Mouse (Mus musculus) embryonic facial prominence, embryonic 11.5 days (tissue): ENCODE results near the gene Tom1l1. TPM values are rescaled to one million over a fixed set of nuclear protein-coding genes. Genes with fewer than 3 reads are reported as not detected.
"Not testable (repeated sequence)": the region's sequence is repeated elsewhere in the genome, so short reads cannot be mapped to it uniquely, and the experiment has no call there.

Experiments
- ATAC-seq: fragments of 200-750 bp; cut with Nextera tagmentation; replicated peaks from 2 replicates; pipeline ENCODE4 v1.8.0; 2017; ENCODE audit warnings: low read depth; ENCODE audit not compliant: insufficient number of reproducible peaks, low FRiP score, low TSS enrichment
- DNase-seq: peaks from one replicate; pipeline ENCODE4 v3.0.0-alpha.2; 2015; ENCODE audit warnings: low spot score
- H3K27ac ChIP-seq: fragments of 300-500 bp; sonication (generic); replicated peaks from 2 replicates; pipeline ENCODE4 v1.5.1; 2014; ENCODE audit warnings: mild to moderate bottlenecking, low read depth, low read length, control low read depth
- H3K27me3 ChIP-seq: fragments of 300-500 bp; sonication (generic); 2 replicates; pipeline ENCODE4 v1.6.1; 2014; ENCODE audit warnings: mild to moderate bottlenecking, low read length, moderate library complexity, mixed read lengths; ENCODE audit not compliant: control insufficient read depth, insufficient read depth
- H3K36me3 ChIP-seq: fragments of 300-500 bp; sonication (generic); replicated peaks from 2 replicates; pipeline ENCODE4 v1.6.1; 2014; ENCODE audit warnings: low read depth, mild to moderate bottlenecking, low read length, moderate library complexity, mixed read lengths; ENCODE audit not compliant: control insufficient read depth, insufficient read depth
- H3K4me1 ChIP-seq: fragments of 300-500 bp; sonication (generic); 2 replicates; pipeline ENCODE4 v1.6.1; 2014; ENCODE audit warnings: low read length, mixed read lengths; ENCODE audit not compliant: control insufficient read depth, insufficient read depth
- H3K4me2 ChIP-seq: fragments of 300-500 bp; sonication (generic); 2 replicates; pipeline ENCODE4 v1.6.1; 2014; ENCODE audit warnings: low read depth, mild to moderate bottlenecking, control low read depth, low read length, moderate library complexity
- H3K4me3 ChIP-seq: fragments of 300-500 bp; sonication (generic); 2 replicates; pipeline ENCODE4 v1.5.1; 2014; ENCODE audit warnings: low read depth, low read length, control low read depth
- H3K9ac ChIP-seq: fragments of 300-500 bp; sonication (generic); replicated peaks from 2 replicates; pipeline ENCODE4 v1.6.1; 2014; ENCODE audit warnings: mild to moderate bottlenecking, control low read depth, low read length
- H3K9me3 ChIP-seq: fragments of 300-500 bp; sonication (generic); replicated peaks from 2 replicates; pipeline ENCODE4 v1.6.1; 2016; ENCODE audit warnings: mild to moderate bottlenecking, low read length, inconsistent platforms, mixed read lengths; ENCODE audit not compliant: control insufficient read depth
- WGBS: fragments of 180-500 bp; shearing (Covaris S2); extraction: QIAGEN DNeasy Blood & Tissue Kit; methylation state at CpG from one replicate; pipeline ENCODE4 v1.1.7; 2014; 5-methylcytosine and 5-hydroxymethylcytosine counted together
- polyA plus RNA-seq: library from polyadenylated mRNA; unstranded; fragments of >200 nt; fragmentation: Nextera tagmentation; extraction: Ambion mirVana; gene quantifications from 2 replicates; pipeline ENCODE4 v1.2.1, GENCODE M21; 2014

Tom1l1 gene
- polyA plus RNA-seq: 20.6 and 22.1 TPM in 2 replicates

DNA sequence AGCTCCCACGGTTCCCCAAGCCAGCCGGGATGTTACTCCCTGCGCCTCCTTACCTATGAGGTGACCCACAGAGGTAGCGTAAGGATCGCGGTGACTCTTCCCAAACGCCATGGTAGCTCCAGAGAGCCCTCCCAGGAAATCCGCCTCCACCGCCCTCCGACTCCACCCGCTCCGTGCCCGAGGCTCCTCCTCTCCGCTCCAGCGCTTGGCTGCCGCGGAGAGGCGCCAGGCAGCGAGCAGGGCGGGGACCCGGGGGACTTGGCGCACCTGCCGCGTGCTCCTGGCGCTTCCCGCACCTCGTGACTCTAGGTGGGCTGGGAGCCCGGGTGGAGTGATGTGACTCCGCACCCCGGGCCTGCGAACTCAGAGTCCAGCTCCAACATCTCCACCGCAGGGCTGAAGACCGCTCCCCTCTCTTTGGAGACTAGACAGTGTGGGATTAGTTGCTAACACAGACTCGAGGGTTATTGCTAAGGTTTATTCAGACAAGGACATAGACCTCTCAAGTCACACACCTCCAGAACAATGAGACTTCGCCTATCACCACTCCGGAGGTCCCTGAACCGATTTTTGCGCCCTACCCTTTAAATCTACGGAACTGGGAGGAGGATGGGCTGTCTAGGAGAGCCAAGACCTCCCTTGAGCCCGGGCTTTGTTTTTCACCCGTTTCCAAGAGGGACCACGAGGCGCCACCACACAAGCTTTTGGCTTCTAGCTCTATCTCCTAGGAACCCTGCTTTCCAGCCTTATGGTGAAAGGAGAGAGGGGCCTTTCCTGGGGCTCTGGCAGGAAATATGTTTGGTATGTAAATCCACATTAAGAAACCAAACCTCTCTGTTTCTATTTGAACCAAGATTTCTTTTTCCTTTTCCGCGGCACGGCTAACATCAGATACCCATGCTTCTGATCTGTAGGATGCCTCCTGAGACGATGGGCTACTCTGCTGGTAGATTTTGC is at the start of gene Tom1l1:
TSS of gene Tom1l1 (minus strand) at position 907 of the 957 bp plus-strand sequence.
- Histone ChIP-seq H3K27me3 (peaks cover 4% of the 10 kb centered on the region; the same call in 1 of the 2 replicates), H3K9me3 (no peaks in the 10 kb centered on the region), H3K4me1 (0 out of 2 replicates have a peak, but pooled peaks cover 3% of the 10 kb centered on the region), H3K4me2 (peak within 1 kb of the TSS; percentile 65), H3K4me3 (peak within 1 kb of the TSS; percentile 50), H3K9ac (peak within 1 kb of the TSS; percentile 59), H3K36me3 (no peaks in the 10 kb centered on the region), H3K27ac (no peak within 1 kb of the TSS; the same call in 1 of the 2 replicates)
- DNase-seq (peak; percentile 76), ATAC-seq (peak; percentile 83)
- 7% methylated on average over 45 of the region's 47 CpGs for WGBS

DNA sequence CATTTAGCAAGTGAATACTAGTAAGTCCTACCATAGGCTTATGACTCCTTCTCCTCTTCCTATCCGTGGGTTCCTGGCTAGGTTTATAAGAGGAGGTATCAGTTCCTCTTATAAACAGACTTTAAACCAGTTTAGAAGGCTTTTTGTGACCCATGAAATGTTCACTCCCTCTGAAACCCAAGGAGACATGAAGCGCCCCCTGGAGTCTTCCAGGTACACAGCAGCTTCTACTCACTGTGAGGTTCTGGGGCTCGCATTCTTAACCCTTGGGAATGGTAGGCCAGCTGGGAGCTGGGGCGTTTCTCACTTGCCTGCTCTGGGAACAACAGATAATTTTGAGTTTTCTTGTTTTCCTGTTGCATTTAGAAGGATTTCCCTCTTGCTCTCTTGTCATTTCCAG is 45.4 kb upstream of the Tom1l1 start:
- H3K4me2 ChIP-seq: no peak overlapping the region
- whole genome bisulfite sequencing: 68% methylated on average over 4 of the region's 4 CpGs
- H3K36me3 ChIP-seq: no peaks in the 10 kb centered on the region
- DNase-seq (no peak), ATAC-seq (no peak)
- H3K9me3 ChIP-seq: no peaks in the 10 kb centered on the region
- no peaks in the 10 kb centered on the region for H3K4me1 ChIP-seq
- no peaks in the 10 kb centered on the region for H3K27me3 ChIP-seq
- H3K4me3 ChIP-seq: no peak overlapping the region
- H3K27ac ChIP-seq: no peak overlapping the region
- H3K9ac ChIP-seq: no peak overlapping the region

DNA sequence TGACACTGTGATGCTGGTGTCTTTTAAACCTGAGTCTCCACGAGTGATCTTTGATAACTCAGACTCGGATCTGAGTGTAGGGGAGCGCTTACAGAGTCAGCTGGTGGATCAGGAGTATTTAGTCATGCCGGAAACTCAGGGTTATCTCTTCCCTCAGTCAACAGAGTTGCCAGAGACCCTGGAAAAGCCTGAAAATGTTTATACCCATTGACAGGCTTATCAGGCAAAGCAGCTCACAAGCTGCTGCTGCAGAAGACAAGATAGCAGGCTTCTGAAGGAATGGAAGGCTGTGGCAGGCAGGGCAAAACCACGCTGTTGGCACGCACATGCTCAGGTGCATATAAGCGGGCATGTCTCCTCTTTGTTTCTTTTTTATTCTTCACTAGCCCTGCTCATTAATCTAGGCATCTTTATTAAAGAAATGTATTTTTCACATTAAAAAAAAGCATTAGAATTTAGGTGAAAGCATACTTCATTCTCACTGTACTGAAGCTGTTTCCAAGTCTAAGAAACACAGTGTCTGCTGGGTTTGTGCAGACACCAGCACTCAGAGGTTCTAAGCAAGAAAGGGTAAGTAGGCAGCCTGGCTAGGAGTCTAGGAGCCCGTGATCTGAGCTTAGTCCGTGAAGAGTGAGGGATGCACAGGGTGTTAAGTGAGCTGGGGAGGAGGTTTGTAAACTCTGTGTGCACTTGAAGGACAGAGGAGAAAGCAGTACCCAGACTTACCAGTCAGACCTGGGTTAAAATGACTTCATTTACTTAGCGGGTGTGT is 39.4 kb upstream of the Tom1l1 start:
- no peak overlapping the region for H3K9ac ChIP-seq
- H3K9me3 ChIP-seq: no peaks in the 10 kb centered on the region
- DNase-seq: no peak
- no peaks in the 10 kb centered on the region for H3K27me3 ChIP-seq
- WGBS: 83% methylated on average over 10 of the region's 10 CpGs
- no peak overlapping the region for H3K4me2 ChIP-seq
- H3K4me1 ChIP-seq: no peaks in the 10 kb centered on the region
- no peaks in the 10 kb centered on the region for H3K36me3 ChIP-seq
- no peak for ATAC-seq
- no peak overlapping the region for H3K4me3 ChIP-seq
- H3K27ac ChIP-seq: no peak overlapping the region

DNA sequence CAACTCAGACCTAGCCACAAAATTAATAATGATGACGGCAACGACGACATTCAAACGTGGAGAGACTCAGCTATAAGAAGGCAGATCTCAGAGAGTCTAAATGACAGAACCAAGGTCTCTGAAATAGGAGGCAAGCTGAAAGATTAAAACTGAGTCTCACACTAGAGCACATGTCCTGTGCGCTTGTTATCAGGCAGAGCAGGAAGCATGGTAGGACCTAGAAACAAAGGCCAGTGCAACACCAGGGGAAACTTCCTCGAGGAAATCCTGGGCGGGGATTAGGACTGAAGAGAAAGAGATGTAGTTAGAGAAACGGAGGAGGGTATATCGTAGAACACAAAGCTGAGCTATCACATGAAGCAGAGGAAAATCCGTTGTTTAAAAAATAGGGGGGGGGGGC is 38.6 kb upstream of the Tom1l1 start:
- no peak for ATAC-seq
- H3K4me1 ChIP-seq: no peaks in the 10 kb centered on the region
- H3K27ac ChIP-seq: no peak overlapping the region

DNA sequence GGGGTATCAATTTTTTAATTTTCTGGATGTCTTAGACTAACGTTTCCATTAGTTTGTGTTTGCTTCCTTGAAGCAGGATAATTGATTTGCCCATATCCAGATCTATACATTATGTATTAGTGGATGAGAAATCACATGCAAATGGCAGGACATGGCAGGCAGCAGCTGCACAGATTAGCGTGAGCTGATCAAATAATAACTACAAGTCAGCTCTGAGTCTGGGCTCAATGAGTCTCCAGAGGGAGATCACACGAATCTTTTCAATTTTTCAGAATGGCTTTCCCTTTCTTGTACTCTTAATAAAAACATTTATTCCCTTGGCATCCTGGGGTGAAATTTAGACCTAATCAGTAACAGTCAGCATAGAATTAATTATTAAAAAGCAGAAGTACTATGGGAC is 34.1 kb upstream of the Tom1l1 start:
- Histone ChIP-seq H3K9ac (no peak overlapping the region), H3K27ac (no peak overlapping the region), H3K4me3 (no peak overlapping the region), H3K4me2 (no peak overlapping the region), H3K4me1 (no peaks in the 10 kb centered on the region), H3K36me3 (no peaks in the 10 kb centered on the region), H3K9me3 (no peaks in the 10 kb centered on the region), H3K27me3 (no peaks in the 10 kb centered on the region)
- DNase-seq (no peak), ATAC-seq (no peak)
- WGBS: 76% methylated on average over 3 of the region's 3 CpGs

More for the DNA sequence above, 38.6 kb upstream of the Tom1l1 start:
- 87% methylated on average over 10 of the region's 10 CpGs for WGBS
- DNase-seq: no peak
- Histone ChIP-seq H3K4me2 (no peak overlapping the region), H3K36me3 (no peaks in the 10 kb centered on the region), H3K9ac (no peak overlapping the region), H3K27me3 (no peaks in the 10 kb centered on the region), H3K4me3 (no peak overlapping the region), H3K9me3 (no peaks in the 10 kb centered on the region)

DNA sequence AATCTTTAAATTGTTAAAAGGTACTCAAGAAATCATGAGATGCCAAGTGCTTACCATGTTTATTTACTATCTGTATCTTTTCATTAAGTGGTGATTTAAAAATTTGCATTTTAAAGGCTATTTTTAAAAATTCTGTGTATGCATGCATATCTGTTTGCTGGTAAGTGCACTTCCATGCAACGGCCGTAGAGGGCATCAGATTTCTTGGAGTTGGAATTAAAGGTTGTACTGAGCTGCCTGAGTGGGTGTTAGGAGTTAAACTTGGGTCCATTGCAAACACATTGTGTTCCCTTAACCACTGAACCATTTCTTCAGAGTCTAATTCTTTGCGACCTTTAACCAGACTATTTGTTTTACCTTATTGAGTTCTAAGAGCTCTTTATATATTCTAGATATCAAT is 29.6 kb upstream of the Tom1l1 start:
- WGBS: 89% methylated on average over 3 of the region's 3 CpGs
- Histone ChIP-seq H3K36me3 (no peaks in the 10 kb centered on the region), H3K4me3 (no peak overlapping the region), H3K27me3 (no peaks in the 10 kb centered on the region), H3K27ac (no peak overlapping the region), H3K4me2 (no peak overlapping the region), H3K9ac (no peak overlapping the region), H3K9me3 (no peaks in the 10 kb centered on the region), H3K4me1 (no peaks in the 10 kb centered on the region)
- DNase-seq (no peak), ATAC-seq (no peak)

DNA sequence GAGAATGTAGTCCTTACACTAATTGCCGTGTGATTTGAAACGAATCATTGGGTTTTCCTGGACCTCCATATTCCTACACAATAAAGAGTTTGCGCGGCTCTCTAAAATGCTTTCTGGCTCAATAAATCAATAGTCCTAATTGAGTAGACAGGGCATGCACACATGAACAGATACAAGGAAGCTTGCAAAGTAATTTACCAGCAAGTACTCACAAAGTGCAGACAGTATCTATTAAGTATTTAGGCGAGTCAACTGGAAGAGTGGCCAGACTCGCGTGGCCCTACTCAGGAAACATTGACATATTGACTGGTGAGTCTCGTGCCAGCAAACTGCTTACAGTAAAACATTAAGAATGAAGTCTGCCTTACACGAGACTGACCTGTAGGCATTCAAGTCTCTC is 23.4 kb upstream of the Tom1l1 start:
- Histone ChIP-seq H3K4me3 (no peak overlapping the region), H3K4me1 (no peaks in the 10 kb centered on the region), H3K4me2 (no peak overlapping the region), H3K9ac (no peak overlapping the region), H3K36me3 (no peaks in the 10 kb centered on the region), H3K27me3 (no peaks in the 10 kb centered on the region), H3K27ac (no peak overlapping the region), H3K9me3 (no peaks in the 10 kb centered on the region)
- DNase-seq: no peak
- ATAC-seq: no peak
- WGBS: 84% methylated on average over 9 of the region's 9 CpGs

DNA sequence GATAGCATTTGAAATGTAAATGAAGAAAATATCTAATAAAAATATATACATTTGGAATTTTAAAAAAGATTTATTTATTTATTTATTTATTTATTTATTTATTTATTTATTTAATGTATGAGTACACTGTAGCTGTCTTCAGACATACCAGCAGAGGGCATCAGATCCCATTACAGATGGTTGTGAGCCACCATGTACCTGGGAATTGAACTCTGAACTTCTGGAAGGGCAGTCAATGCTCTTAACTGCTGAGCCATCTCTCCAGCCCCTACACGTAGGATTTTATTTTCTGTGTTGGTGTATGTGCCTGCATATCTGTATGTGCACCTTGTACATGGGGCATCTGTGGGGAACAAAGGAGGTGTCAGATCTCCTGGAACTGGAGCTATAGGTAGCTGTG is 19.0 kb upstream of the Tom1l1 start:
- not testable (repeated sequence) for H3K27ac ChIP-seq, H3K4me2 ChIP-seq, H3K36me3 ChIP-seq, ATAC-seq, H3K4me1 ChIP-seq, H3K9ac ChIP-seq, H3K27me3 ChIP-seq, DNase-seq, H3K9me3 ChIP-seq, H3K4me3 ChIP-seq
- 95% methylated on average over 1 of the region's 1 CpGs for WGBS
